In genomic region chr12:24537965-24538364, GRCm38 (mm10) we compare ENCODE assay signal across 9 mouse cellular contexts. TPM values are rescaled to one million over a fixed set of nuclear protein-coding genes. Genes with fewer than 3 reads are reported as not detected.
DNase-seq lines count a peak whose midpoint lies in the region; ATAC-seq lines count a peak whose summit lies in the region.
"Had no signal": no experiment of that assay in that cellular context is flagged by ENCODE, and none has a peak within 500 bp of the region (broad histone marks: within the 10 kb centered on the region; RNA-seq: fewer than 3 reads in every experiment).

No protein-coding gene starts in this region.

- H3K27ac ChIP-seq in hindbrain, embryonic 15.5 days (replicated peaks) = no peak overlapping the region
- no peak overlapping the region for H3K27ac ChIP-seq in hindbrain, embryonic 14.5 days
- H3K27ac ChIP-seq: heart, embryonic 13.5 days had no signal

- H3K36me3 ChIP-seq in hindbrain, embryonic 15.5 days = peaks cover 4% of the 10 kb centered on the region; the same call in 1 of the 2 replicates
- 0 out of 2 replicates have a peak, but pooled peaks cover 11% of the 10 kb centered on the region for H3K36me3 ChIP-seq in hindbrain, embryonic 14.5 days (replicated peaks; ENCODE audit: control insufficient read depth, insufficient read depth)

- no peak for DNase-seq in hindbrain, embryonic 14.5 days (ENCODE audit: low spot score)
- DNase-seq in Muller cell, postnatal 12 days (ENCODE audit: inconsistent ontology term) = peak; percentile 93
- DNase-seq in brain, adult 2 months (ENCODE audit: low read depth, low spot score) = peak; percentile 74
- DNase-seq in left cerebral cortex, postnatal 25 days (ENCODE audit: low spot score in 2 of 2) = peak; percentile 47 to 81
- DNase-seq in thymus, adult 18-20 months = no peak
- no peak for DNase-seq in kidney, adult 18-20 months
- DNase-seq in c-Kit-positive CD71-positive TER-119-positive erythroid progenitor cells, embryonic 14.5 days (ENCODE audit: low spot score) = no peak

- no peak overlapping the region for H3K9ac ChIP-seq in hindbrain, embryonic 15.5 days
- H3K9ac ChIP-seq in hindbrain, embryonic 14.5 days = no peak overlapping the region
- H3K9ac ChIP-seq: heart, embryonic 13.5 days had no signal

- 66% methylated on average over 4 of the region's 4 CpGs for WGBS in hindbrain, embryonic 15.5 days
- WGBS in hindbrain, embryonic 14.5 days = 72% methylated on average over 4 of the region's 4 CpGs

- H3K4me3 ChIP-seq in hindbrain, embryonic 15.5 days = no peak overlapping the region
- no peak overlapping the region for H3K4me3 ChIP-seq in hindbrain, embryonic 14.5 days (replicated peaks; ENCODE audit: low read length)
- H3K4me3 ChIP-seq: heart, embryonic 13.5 days had no signal

- 0 out of 2 replicates have a peak, but pooled peaks have one; percentile 45 for ATAC-seq in hindbrain, embryonic 15.5 days (ENCODE audit: low FRiP score, low read depth)
- ATAC-seq in hindbrain, embryonic 14.5 days (ENCODE audit: low FRiP score) = no peak; the same call in 1 of the 2 replicates

- intact Hi-C loops in left cerebral cortex, postnatal 25 days (cut with DNase I) = loop anchor here (5.0 kb wide), 1 partner anchor 59 kb away; no protein-coding TSS in a partner anchor

- H3K27me3 ChIP-seq in hindbrain, embryonic 15.5 days = no peaks in the 10 kb centered on the region
- H3K27me3 ChIP-seq in hindbrain, embryonic 14.5 days (ENCODE audit: control insufficient read depth, insufficient read depth, low read length) = no peaks in the 10 kb centered on the region
- H3K27me3 ChIP-seq: heart, embryonic 13.5 days had no signal

- no peaks in the 10 kb centered on the region for H3K9me3 ChIP-seq in hindbrain, embryonic 15.5 days
- no peaks in the 10 kb centered on the region for H3K9me3 ChIP-seq in hindbrain, embryonic 14.5 days (ENCODE audit: control insufficient read depth, low read length)
- H3K9me3 ChIP-seq: heart, embryonic 13.5 days had no signal

- H3K4me2 ChIP-seq in hindbrain, embryonic 15.5 days = no peak overlapping the region
- H3K4me2 ChIP-seq in hindbrain, embryonic 14.5 days (replicated peaks) = no peak overlapping the region
- H3K4me2 ChIP-seq: heart, embryonic 13.5 days had no signal

- no peaks in the 10 kb centered on the region for H3K4me1 ChIP-seq in hindbrain, embryonic 15.5 days (replicated peaks)
- no peaks in the 10 kb centered on the region for H3K4me1 ChIP-seq in hindbrain, embryonic 14.5 days (replicated peaks; ENCODE audit: control insufficient read depth, insufficient read depth, low read length)

RNA-seq across cellular contexts. Expression of gene Grhl1, which starts 34.1 kb away (rescaled TPM):
- polyA plus RNA-seq in hindbrain, embryonic 15.5 days (2015; fragmentation: Nextera tagmentation; extraction: Ambion mirVana) = 0.97 and 1.3 TPM in 2 replicates
- polyA plus RNA-seq in hindbrain, embryonic 14.5 days (2014; fragmentation: Nextera tagmentation; extraction: Ambion mirVana) = 0.58 and 1.1 TPM in 2 replicates
- total RNA-seq in left cerebral cortex, postnatal 25 days (2021) = 10 to 100 TPM; 11.1 to 11.4 TPM

RNA-seq across cellular contexts. Expression of gene Taf1b, which starts 39.8 kb away (rescaled TPM):
- 30.3 and 34.1 TPM in 2 replicates for polyA plus RNA-seq in hindbrain, embryonic 15.5 days (2015; fragmentation: Nextera tagmentation; extraction: Ambion mirVana)
- 33.8 and 39.4 TPM in 2 replicates for polyA plus RNA-seq in hindbrain, embryonic 14.5 days (2014; fragmentation: Nextera tagmentation; extraction: Ambion mirVana)
- 10 to 100 TPM; 26.9 to 27.1 TPM for total RNA-seq in left cerebral cortex, postnatal 25 days (2021)

Comparison
In these comparisons a context has a peak if more than half of its experiments do, and no peak if none do; other contexts are left out.
1. DNase-seq: peak in Muller cell, postnatal 12 days (single experiment), brain, adult 2 months (single experiment) and left cerebral cortex, postnatal 25 days (2 of 2); none in hindbrain, embryonic 14.5 days (single experiment), thymus, adult 18-20 months (0 of 2), kidney, adult 18-20 months (single experiment) and c-Kit-positive CD71-positive TER-119-positive erythroid progenitor cells, embryonic 14.5 days (single experiment).